Mouse (Mus musculus) spleen, adult 2 months (tissue): ENCODE data around the gene 1700025G04Rik. TPM values are rescaled to one million over a fixed set of nuclear protein-coding genes. Genes with fewer than 3 reads are reported as not detected.
A peak's percentile ranks its signal among the peaks of the same experiment; 100 is the strongest.

Source experiments
- DNase-seq, 2 experiments: peaks; one replicate each; pipeline versions ENCODE4 v3.0.0 to v3.0.0-alpha.2; 2012 to 2021; ENCODE audit warnings: low spot score in 2 of 2, low read depth in 1 of 2
- H3K27ac ChIP-seq: fragments of 200-500 bp; 2 replicates; pipeline ENCODE4 v1.5.1; 2012; ENCODE audit warnings: low read length, inconsistent platforms; ENCODE audit not compliant: insufficient read depth
- H3K27me3 ChIP-seq: fragments of 200-500 bp; 2 replicates; pipeline ENCODE4 v1.6.1; 2012; ENCODE audit warnings: mild to moderate bottlenecking, moderate library complexity, low read length, inconsistent platforms; ENCODE audit not compliant: control insufficient read depth, insufficient read depth
- H3K36me3 ChIP-seq: fragments of 200-500 bp; 2 replicates; pipeline ENCODE4 v1.6.1; 2012; ENCODE audit warnings: mild to moderate bottlenecking, low read length, inconsistent platforms; ENCODE audit not compliant: control insufficient read depth, insufficient read depth
- H3K4me1 ChIP-seq: fragments of 200-500 bp; 2 replicates; pipeline ENCODE4 v1.6.1; 2011; ENCODE audit warnings: inconsistent platforms; ENCODE audit not compliant: control insufficient read depth, insufficient read depth, insufficient read length
- H3K4me3 ChIP-seq: fragments of 200-500 bp; 2 replicates; pipeline ENCODE4 v1.5.1; 2011; ENCODE audit warnings: mild to moderate bottlenecking, inconsistent platforms; ENCODE audit not compliant: insufficient read depth, insufficient read length; ENCODE audit errors: extremely low read depth
- CTCF ChIP-seq: fragments of 200-500 bp; IDR thresholded peaks from 2 replicates; pipeline ENCODE4 v1.5.1; 2011; ENCODE audit warnings: mild to moderate bottlenecking, inconsistent platforms; ENCODE audit not compliant: insufficient read depth, insufficient read length, insufficient replicate concordance; ENCODE audit errors: extremely low read depth
- POLR2A ChIP-seq: fragments of 200-500 bp; IDR thresholded peaks from 2 replicates; pipeline ENCODE4 v1.6.1; 2011; ENCODE audit warnings: low read depth, low read length, inconsistent platforms
- WGBS: fragments of 180-500 bp; shearing (Covaris S2); methylation state at CpG from one replicate; pipeline ENCODE4 v1.1.7; 2018; 5-methylcytosine and 5-hydroxymethylcytosine counted together
- polyA plus RNA-seq: library from polyadenylated mRNA; depleted of rRNA; stranded (reverse); fragments of >200 nt; gene quantifications from 2 replicates; pipeline ENCODE4 v1.2.3, GENCODE M21; 2012

The 1700025G04Rik gene
- polyA plus RNA-seq, 1 experiment, result 0.99 TPM

- Histone ChIP-seq H3K4me1 (no peaks in the 10 kb centered on the region; the same call in 1 of the 2 replicates), H3K36me3 (no peaks in the 10 kb centered on the region), H3K4me3 (no peak overlapping the region), H3K27me3 (no peaks in the 10 kb centered on the region), H3K27ac (no peak overlapping the region)
- peak in 1 of 2 experiments; percentile 15 for DNase-seq
- 40% methylated on average over 9 of the region's 9 CpGs for WGBS
- TF ChIP-seq CTCF (no peak), POLR2A (no peak)
Observed at GRCm38 (mm10) chr1:152038086-152038485, 51.8 kb downstream of the 1700025G04Rik start.

- H3K36me3 ChIP-seq, result no peaks in the 10 kb centered on the region
- H3K4me1 ChIP-seq, result no peaks in the 10 kb centered on the region; the same call in 1 of the 2 replicates
- no peak overlapping the region for H3K27ac ChIP-seq
- 81% methylated on average over 4 of the region's 4 CpGs for WGBS
- H3K27me3 ChIP-seq, result no peaks in the 10 kb centered on the region
- TF ChIP-seq POLR2A, result no peak
- no peak overlapping the region for H3K4me3 ChIP-seq
- no peak for DNase-seq
Observed at GRCm38 (mm10) chr1:152037589-152037988, 52.3 kb downstream of the 1700025G04Rik start.

- Histone ChIP-seq H3K27ac (no peak overlapping the region), H3K27me3 (no peaks in the 10 kb centered on the region), H3K4me3 (no peak overlapping the region), H3K4me1 (no peaks in the 10 kb centered on the region; the same call in 1 of the 2 replicates), H3K36me3 (no peaks in the 10 kb centered on the region)
- 64% methylated on average over 7 of the region's 7 CpGs for WGBS
- TF ChIP-seq POLR2A (no peak), CTCF (no peak)
- no peak for DNase-seq
Observed at GRCm38 (mm10) chr1:152034766-152035165, 55.2 kb downstream of the 1700025G04Rik start.

- TF ChIP-seq CTCF (no peak), POLR2A (no peak)
- no peak for DNase-seq
- WGBS, result 70% methylated on average over 3 of the region's 3 CpGs
- H3K4me1 ChIP-seq, result no peaks in the 10 kb centered on the region; the same call in 1 of the 2 replicates
- no peak overlapping the region for H3K4me3 ChIP-seq
- H3K27ac ChIP-seq, result no peak overlapping the region
- no peaks in the 10 kb centered on the region for H3K27me3 ChIP-seq
- no peaks in the 10 kb centered on the region for H3K36me3 ChIP-seq
Observed at GRCm38 (mm10) chr1:152033731-152034130, 56.2 kb downstream of the 1700025G04Rik start.

- Histone ChIP-seq H3K4me1 (no peaks in the 10 kb centered on the region), H3K36me3 (no peaks in the 10 kb centered on the region), H3K27ac (no peak overlapping the region), H3K27me3 (no peaks in the 10 kb centered on the region), H3K4me3 (no peak overlapping the region)
- 92% methylated on average over 5 of the region's 5 CpGs for WGBS
- TF ChIP-seq CTCF, result no peak
- TF ChIP-seq POLR2A, result no peak
- DNase-seq, result no peak
Observed at GRCm38 (mm10) chr1:152032144-152032543, 57.8 kb downstream of the 1700025G04Rik start.

GRCm38 (mm10) chr1:152030546-152030945 is 59.4 kb downstream of the 1700025G04Rik start:
- no peak overlapping the region for H3K27ac ChIP-seq

GRCm38 (mm10) chr1:152028718-152029117 is 61.2 kb downstream of the 1700025G04Rik start:
- 93% methylated on average over 4 of the region's 4 CpGs for WGBS
- no peaks in the 10 kb centered on the region for H3K4me1 ChIP-seq
- TF ChIP-seq POLR2A, result no peak
- TF ChIP-seq CTCF, result no peak
- no peak overlapping the region for H3K4me3 ChIP-seq
- H3K36me3 ChIP-seq, result no peaks in the 10 kb centered on the region
- DNase-seq, result no peak
- no peak overlapping the region for H3K27ac ChIP-seq
- no peaks in the 10 kb centered on the region for H3K27me3 ChIP-seq

More at GRCm38 (mm10) chr1:152030546-152030945, 59.4 kb downstream of the 1700025G04Rik start:
- no peaks in the 10 kb centered on the region for H3K36me3 ChIP-seq
- H3K27me3 ChIP-seq, result no peaks in the 10 kb centered on the region
- TF ChIP-seq CTCF, result no peak
- TF ChIP-seq POLR2A, result no peak
- 81% methylated on average over 6 of the region's 6 CpGs for WGBS
- no peak overlapping the region for H3K4me3 ChIP-seq
- H3K4me1 ChIP-seq, result no peaks in the 10 kb centered on the region
- DNase-seq, result no peak

GRCm38 (mm10) chr1:152026762-152027161 is 63.2 kb downstream of the 1700025G04Rik start:
- TF ChIP-seq CTCF (no peak), POLR2A (no peak)
- 92% methylated on average over 4 of the region's 4 CpGs for WGBS

More at GRCm38 (mm10) chr1:152026762-152027161, 63.2 kb downstream of the 1700025G04Rik start:
- no peak for DNase-seq
- H3K36me3 ChIP-seq, result no peaks in the 10 kb centered on the region
- no peak overlapping the region for H3K4me3 ChIP-seq
- H3K27ac ChIP-seq, result no peak overlapping the region
- H3K27me3 ChIP-seq, result no peaks in the 10 kb centered on the region
- H3K4me1 ChIP-seq, result no peaks in the 10 kb centered on the region
